Mouse (Mus musculus) cerebellum, postnatal 10 days (tissue): ENCODE results near the gene Syce2.
"Not testable (repeated sequence)": the region's sequence is repeated elsewhere in the genome, so short reads cannot be mapped to it uniquely, and the experiment has no call there.

Experiments used
- DNase-seq, 2 experiments: peaks; one replicate each; pipeline ENCODE4 v3.0.0; 2021; ENCODE audit warnings: mixed read lengths in 2 of 2

Syce2 gene

GRCm38 (mm10) chr8:84871376-84872308, at the start of gene Syce2:
TSS of gene Syce2 (plus strand) at chr8:84872111.
- peak; percentile 86 to 87 for DNase-seq

GRCm38 (mm10) chr8:84822723-84823122, 49.2 kb upstream of the Syce2 start, which contains the start of gene Dand5:
TSS of gene Dand5 (minus strand) at chr8:84822823.
- DNase-seq, result no peak

- DNase-seq, result peak; percentile 84 to 87
Observed at GRCm38 (mm10) chr8:84823653-84824052, 48.3 kb upstream of the Syce2 start.

GRCm38 (mm10) chr8:84825636-84826035, 46.3 kb upstream of the Syce2 start:
- no peak for DNase-seq

- not testable (repeated sequence) for DNase-seq
Observed at GRCm38 (mm10) chr8:84826518-84826917, 45.4 kb upstream of the Syce2 start.

- peak in 1 of 2 experiments; percentile 30 for DNase-seq
Observed at GRCm38 (mm10) chr8:84831490-84831889, 40.4 kb upstream of the Syce2 start, which contains the start of gene Gadd45gip1. TSS of gene Gadd45gip1 (plus strand) at chr8:84831522.

- DNase-seq, result peak; percentile 87 to 89
Observed at GRCm38 (mm10) chr8:84832034-84832717, 39.7 kb upstream of the Syce2 start.

- peak in 1 of 2 experiments; percentile 13 for DNase-seq
Observed at GRCm38 (mm10) chr8:84832759-84833742, 38.9 kb upstream of the Syce2 start.

GRCm38 (mm10) chr8:84834002-84834865, 37.7 kb upstream of the Syce2 start:
- DNase-seq, result peak; percentile 82 to 87

GRCm38 (mm10) chr8:84834866-84835855, 36.8 kb upstream of the Syce2 start:
- DNase-seq, result peak; percentile 97

GRCm38 (mm10) chr8:84837149-84837911, 34.6 kb upstream of the Syce2 start:
- DNase-seq, result peak; percentile 61 to 71

- no peak for DNase-seq
Observed at GRCm38 (mm10) chr8:84837912-84838470, 33.9 kb upstream of the Syce2 start.

- no peak for DNase-seq
Observed at GRCm38 (mm10) chr8:84838513-84838912, 33.4 kb upstream of the Syce2 start.

GRCm38 (mm10) chr8:84839411-84839810, 32.5 kb upstream of the Syce2 start:
- no peak for DNase-seq

GRCm38 (mm10) chr8:84839875-84840247, 32.0 kb upstream of the Syce2 start:
- DNase-seq, result no peak

- peak; percentile 94 to 96 for DNase-seq
Observed at GRCm38 (mm10) chr8:84840248-84840999, 31.5 kb upstream of the Syce2 start, which contains the start of gene Rad23a. TSS of gene Rad23a (minus strand) at chr8:84840665.

GRCm38 (mm10) chr8:84841514-84841913, 30.4 kb upstream of the Syce2 start:
- no peak for DNase-seq
